Mouse (Mus musculus) lung, embryonic 14.5 days (tissue): Measurements from ENCODE around the gene Scamp4. TPM values are rescaled to one million over a fixed set of nuclear protein-coding genes. Genes with fewer than 3 reads are reported as not detected.

Source experiments
- ATAC-seq: fragments of 200-750 bp; cut with Nextera tagmentation; 2 replicates; pipeline ENCODE4 v1.8.0; 2017; ENCODE audit warnings: mild to moderate bottlenecking, moderate TSS enrichment, moderate library complexity; ENCODE audit not compliant: insufficient read depth
- DNase-seq: peaks from one replicate; pipeline ENCODE4 v3.0.0-alpha.2; 2015
- H3K27ac ChIP-seq: fragments of 300-500 bp; sonication (generic); 2 replicates; pipeline ENCODE4 v1.5.1; 2014; ENCODE audit warnings: low read depth, mild to moderate bottlenecking, moderate library complexity
- H3K27me3 ChIP-seq: fragments of 300-500 bp; sonication (generic); 2 replicates; pipeline ENCODE4 v1.6.1; 2014; ENCODE audit warnings: low read length, control low read depth; ENCODE audit not compliant: insufficient read depth
- H3K36me3 ChIP-seq: fragments of 300-500 bp; sonication (generic); 2 replicates; pipeline ENCODE4 v1.6.1; 2014; ENCODE audit warnings: control low read depth; ENCODE audit not compliant: insufficient read depth
- H3K4me1 ChIP-seq: fragments of 300-500 bp; sonication (generic); 2 replicates; pipeline ENCODE4 v1.6.1; 2014; ENCODE audit warnings: antibody characterized with exemption, control low read depth; ENCODE audit not compliant: insufficient read depth
- H3K4me2 ChIP-seq: fragments of 300-500 bp; sonication (generic); 2 replicates; pipeline ENCODE4 v1.6.1; 2014; ENCODE audit warnings: mild to moderate bottlenecking
- H3K4me3 ChIP-seq: fragments of 300-500 bp; sonication (generic); 2 replicates; pipeline ENCODE4 v1.5.1; 2014; ENCODE audit warnings: low read depth, low read length
- H3K9ac ChIP-seq: fragments of 300-500 bp; sonication (generic); 2 replicates; pipeline ENCODE4 v1.6.1; 2014
- H3K9me3 ChIP-seq: fragments of 300-500 bp; sonication (generic); 2 replicates; pipeline ENCODE4 v1.6.1; 2016; ENCODE audit warnings: low read depth, low read length, control low read depth
- CTCF ChIP-seq: IDR thresholded peaks from 2 replicates; pipeline ENCODE4 v1.5.1; 2016; ENCODE audit warnings: antibody characterized with exemption, low read depth
- WGBS: fragments of 180-500 bp; shearing (Covaris S2); extraction: QIAGEN DNeasy Blood & Tissue Kit; methylation state at CpG from one replicate; pipeline ENCODE4 v1.1.7; 2014; 5-methylcytosine and 5-hydroxymethylcytosine counted together
- polyA plus RNA-seq: library from polyadenylated mRNA; unstranded; fragments of >200 nt; fragmentation: Nextera tagmentation; extraction: Ambion mirVana; gene quantifications from 2 replicates; pipeline ENCODE4 v1.2.1, GENCODE M21; 2014

Scamp4 gene
- polyA plus RNA-seq, 1 experiment from 2014 or later = 92.8 TPM

- no peaks in the 10 kb centered on the region for H3K9me3 ChIP-seq
- ATAC-seq = peak; percentile 88
- peak within 1 kb of the TSS; percentile 94 for H3K27ac ChIP-seq
- H3K4me3 ChIP-seq = peak within 1 kb of the TSS; percentile 99
- peak; percentile 98 for DNase-seq
- no peaks in the 10 kb centered on the region for H3K27me3 ChIP-seq
- TF ChIP-seq CTCF = peak; percentile 84
- peak within 1 kb of the TSS; percentile 96 for H3K4me2 ChIP-seq
- H3K4me1 ChIP-seq = peaks cover 10% of the 10 kb centered on the region
- peaks cover 5% of the 10 kb centered on the region; the same call in 1 of the 2 replicates for H3K36me3 ChIP-seq
- under 1% methylated on average over 72 of the region's 72 CpGs for WGBS
- peak within 1 kb of the TSS; percentile 97 for H3K9ac ChIP-seq
Measured at GRCm38 (mm10) chr10:80561116-80561944, 41.3 kb upstream of the Scamp4 start, which contains the start of gene Rexo1. TSS of gene Rexo1 (minus strand) at chr10:80561560.

DNA sequence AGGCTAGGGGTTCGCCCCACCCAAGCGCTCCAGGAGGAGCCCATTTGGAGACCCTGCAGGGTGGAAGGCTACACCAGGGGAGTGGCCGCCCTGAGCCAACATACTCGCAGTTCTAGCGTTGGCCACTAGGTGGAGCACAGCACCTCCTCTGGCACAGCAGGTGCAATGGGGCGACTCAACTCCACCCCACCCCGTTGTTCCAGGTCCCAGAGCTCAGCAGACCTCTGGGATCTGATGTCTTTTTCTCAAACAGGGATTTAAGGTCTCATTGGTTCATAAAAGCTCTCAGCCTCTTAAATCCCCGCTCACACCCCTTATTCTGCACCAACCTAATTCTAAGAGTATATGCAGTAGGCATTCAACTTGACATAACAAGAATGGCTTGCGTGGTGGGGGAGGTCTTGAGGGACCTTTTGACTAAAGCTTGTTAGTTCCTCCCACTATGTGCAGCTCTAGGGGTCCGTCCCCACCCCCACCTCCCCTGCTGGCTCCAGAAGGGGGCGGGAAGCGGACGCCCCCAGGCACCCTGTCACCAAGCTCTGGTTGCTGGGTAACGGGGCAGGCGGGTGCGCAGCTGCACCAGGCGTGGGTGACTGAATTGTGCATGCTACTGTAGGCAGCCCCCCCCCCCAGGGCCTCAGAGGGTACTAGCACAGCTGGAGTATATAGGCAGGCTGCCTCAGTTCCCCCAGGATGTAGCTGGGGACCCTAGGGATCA, 36.1 kb upstream of the Scamp4 start:
- H3K9me3 ChIP-seq = no peaks in the 10 kb centered on the region
- ATAC-seq (peak; percentile 19; the same call in 1 of the 2 replicates), DNase-seq (peak; percentile 90)
- no peak overlapping the region for H3K4me3 ChIP-seq
- no peak overlapping the region for H3K9ac ChIP-seq
- no peaks in the 10 kb centered on the region for H3K27me3 ChIP-seq
- TF ChIP-seq CTCF = peak; percentile 96
- H3K36me3 ChIP-seq = peaks cover 16% of the 10 kb centered on the region
- H3K4me2 ChIP-seq = no peak overlapping the region
- H3K4me1 ChIP-seq = peaks cover 22% of the 10 kb centered on the region
- 25% methylated on average over 17 of the region's 17 CpGs for WGBS
- H3K27ac ChIP-seq = no peak overlapping the region

DNA sequence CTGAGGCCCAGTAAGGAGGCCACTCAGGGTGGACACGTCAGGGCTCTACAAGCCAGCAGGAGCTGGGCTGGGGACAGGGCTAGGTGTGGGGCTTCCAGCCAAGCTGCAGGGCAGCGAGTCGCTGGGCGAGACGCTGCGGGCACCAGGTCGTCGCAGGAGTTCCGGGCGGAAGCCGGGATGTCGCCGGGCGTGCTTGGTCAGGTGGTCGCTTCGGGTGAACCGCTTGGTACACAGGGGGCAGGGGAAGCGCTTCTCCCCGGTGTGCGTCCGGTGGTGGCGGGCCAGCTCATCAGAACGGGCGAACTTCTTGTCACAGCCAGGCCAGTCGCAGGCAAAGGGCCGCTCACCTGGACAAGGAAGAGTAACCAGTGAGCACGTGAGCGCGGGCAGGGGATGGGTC, 33.8 kb upstream of the Scamp4 start:
- TF ChIP-seq CTCF = no peak

DNA sequence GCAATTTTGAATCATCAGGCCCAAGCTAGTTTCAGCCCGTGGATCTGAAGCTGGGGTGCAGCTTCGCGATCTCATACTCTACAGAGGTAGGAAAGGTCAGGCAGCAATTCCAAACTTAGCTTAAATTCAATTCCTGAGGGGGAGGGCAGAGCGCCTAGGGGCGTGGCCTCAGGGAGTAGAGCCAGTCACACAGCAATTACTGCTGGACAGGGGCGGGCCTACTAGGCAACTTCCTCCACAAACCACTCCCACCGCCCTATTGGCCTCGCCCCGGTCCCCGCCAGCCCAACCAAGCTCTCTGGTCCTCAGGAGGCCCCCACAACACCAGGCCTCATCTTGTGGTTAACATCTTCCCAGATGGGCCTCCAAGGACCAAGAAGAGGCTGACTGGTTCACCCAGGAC, 33.0 kb upstream of the Scamp4 start:
- no peak for TF ChIP-seq CTCF
- Histone ChIP-seq H3K36me3 (peaks cover 16% of the 10 kb centered on the region), H3K9ac (no peak overlapping the region), H3K4me2 (peak overlapping the region; percentile 52), H3K9me3 (no peaks in the 10 kb centered on the region), H3K4me1 (peaks cover 24% of the 10 kb centered on the region), H3K4me3 (peak overlapping the region; percentile 18; the same call in 1 of the 2 replicates), H3K27ac (peak overlapping the region; percentile 45; the same call in 1 of the 2 replicates), H3K27me3 (no peaks in the 10 kb centered on the region)
- ATAC-seq (no peak), DNase-seq (peak; percentile 59)
- WGBS = 35% methylated on average over 10 of the region's 10 CpGs

More for the DNA sequence above, 33.8 kb upstream of the Scamp4 start:
- Histone ChIP-seq H3K4me1 (peaks cover 19% of the 10 kb centered on the region), H3K36me3 (peaks cover 16% of the 10 kb centered on the region), H3K27ac (no peak overlapping the region), H3K9me3 (no peaks in the 10 kb centered on the region), H3K27me3 (no peaks in the 10 kb centered on the region), H3K4me3 (no peak overlapping the region), H3K9ac (no peak overlapping the region), H3K4me2 (no peak overlapping the region)
- no peak for DNase-seq
- 94% methylated on average over 29 of the region's 29 CpGs for WGBS
- no peak for ATAC-seq

DNA sequence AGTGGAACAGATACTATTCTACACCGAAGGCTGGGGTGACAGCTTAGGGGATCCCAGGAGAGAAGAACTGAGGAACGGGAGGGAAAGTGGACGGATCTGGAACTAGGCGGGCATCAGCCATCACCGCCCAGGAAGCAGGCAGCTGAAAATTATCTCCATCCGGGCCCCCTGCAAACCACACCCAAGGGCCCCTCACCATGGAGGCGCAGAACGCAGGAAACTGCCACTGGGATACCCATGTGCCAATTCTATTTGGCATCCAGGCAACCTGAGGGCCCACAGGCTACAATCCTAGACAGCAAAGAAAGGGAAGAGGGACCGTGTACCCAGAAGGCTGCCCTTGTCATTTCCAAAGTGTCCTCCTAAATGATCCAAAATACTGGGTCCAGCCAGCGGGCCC, 32.3 kb upstream of the Scamp4 start:
- WGBS = 82% methylated on average over 10 of the region's 10 CpGs
- Histone ChIP-seq H3K27ac (peak overlapping the region; percentile 36; the same call in 1 of the 2 replicates), H3K9ac (peak overlapping the region; percentile 46; the same call in 1 of the 2 replicates), H3K9me3 (no peaks in the 10 kb centered on the region), H3K4me3 (peak overlapping the region; percentile 18; the same call in 1 of the 2 replicates), H3K4me1 (peaks cover 24% of the 10 kb centered on the region), H3K36me3 (peaks cover 16% of the 10 kb centered on the region), H3K27me3 (no peaks in the 10 kb centered on the region), H3K4me2 (peak overlapping the region; percentile 52)
- TF ChIP-seq CTCF = no peak
- DNase-seq = no peak
- no peak for ATAC-seq

GRCm38 (mm10) chr10:80570871-80571836, 31.5 kb upstream of the Scamp4 start:
- Histone ChIP-seq H3K9me3 (no peaks in the 10 kb centered on the region), H3K9ac (peak overlapping the region; percentile 46), H3K36me3 (peaks cover 13% of the 10 kb centered on the region), H3K27ac (peak overlapping the region; percentile 62), H3K4me1 (peaks cover 29% of the 10 kb centered on the region), H3K4me2 (peak overlapping the region; percentile 52), H3K4me3 (peak overlapping the region; percentile 18), H3K27me3 (no peaks in the 10 kb centered on the region)
- no peak for TF ChIP-seq CTCF
- 0 out of 2 replicates have a peak, but pooled peaks have one; percentile 15 for ATAC-seq
- DNase-seq = peak; percentile 44
- 20% methylated on average over 30 of the region's 30 CpGs for WGBS
